Mouse (Mus musculus): ENCODE data around the gene Ank3.

The Ank3 gene

GRCm38 (mm10) chr10:69448174-69448573 is 49.6 kb downstream of the Ank3 start:
- no peak for TF ChIP-seq POU5F1 (IDR thresholded peaks at IDR 0.05; ENCODE audit: borderline replicate concordance, low read length)
- TF ChIP-seq CTCF (conservative IDR thresholded peaks at IDR 0.05; ENCODE audit: low read length): no peak
- TF ChIP-seq NANOG (IDR thresholded peaks at IDR 0.05; ENCODE audit: borderline replicate concordance, low read length): no peak
- Histone ChIP-seq H3K4me1 (replicated peaks; ENCODE audit: low read depth, low read length) (peaks cover 3% of the 10 kb centered on the region), H3K4me3 (replicated peaks; ENCODE audit: low read length) (0 out of 2 replicates have a peak overlapping the region, but pooled peaks have one; percentile 17), H3K36me3 (ENCODE audit: insufficient read depth, low read length) (no peaks in the 10 kb centered on the region), H3K9me3 (ENCODE audit: low read length) (no peaks in the 10 kb centered on the region), H3K27me3 (ENCODE audit: insufficient read depth, low read length) (no peaks in the 10 kb centered on the region; the same call in 1 of the 2 replicates)

- no peaks in the 10 kb centered on the region for H3K27me3 ChIP-seq (ENCODE audit: insufficient read depth, low read length)
- H3K4me1 ChIP-seq (replicated peaks; ENCODE audit: low read depth, low read length): peaks cover 10% of the 10 kb centered on the region
- H3K4me3 ChIP-seq (replicated peaks; ENCODE audit: low read length): no peak overlapping the region
- no peaks in the 10 kb centered on the region for H3K36me3 ChIP-seq (ENCODE audit: insufficient read depth, low read length)
- H3K9me3 ChIP-seq (ENCODE audit: low read length): no peaks in the 10 kb centered on the region
- TF ChIP-seq NANOG (IDR thresholded peaks at IDR 0.05; ENCODE audit: borderline replicate concordance, low read length): no peak
- no peak for TF ChIP-seq POU5F1 (IDR thresholded peaks at IDR 0.05; ENCODE audit: borderline replicate concordance, low read length)
- no peak for TF ChIP-seq CTCF (conservative IDR thresholded peaks at IDR 0.05; ENCODE audit: low read length)
Observed at GRCm38 (mm10) chr10:69451006-69451405, 52.4 kb downstream of the Ank3 start.

GRCm38 (mm10) chr10:69452180-69452977 is 53.8 kb downstream of the Ank3 start:
- Histone ChIP-seq H3K36me3 (ENCODE audit: insufficient read depth, low read length) (no peaks in the 10 kb centered on the region), H3K4me3 (replicated peaks; ENCODE audit: low read length) (no peak overlapping the region), H3K4me1 (replicated peaks; ENCODE audit: low read depth, low read length) (peaks cover 10% of the 10 kb centered on the region), H3K9me3 (ENCODE audit: low read length) (no peaks in the 10 kb centered on the region), H3K27me3 (ENCODE audit: insufficient read depth, low read length) (no peaks in the 10 kb centered on the region)
- TF ChIP-seq NANOG (IDR thresholded peaks at IDR 0.05; ENCODE audit: borderline replicate concordance, low read length) (no peak), POU5F1 (IDR thresholded peaks at IDR 0.05; ENCODE audit: borderline replicate concordance, low read length) (no peak), CTCF (conservative IDR thresholded peaks at IDR 0.05; ENCODE audit: low read length) (no peak; the same call in 1 of the 2 replicates)

- peaks cover 10% of the 10 kb centered on the region for H3K4me1 ChIP-seq (replicated peaks; ENCODE audit: low read depth, low read length)
- no peaks in the 10 kb centered on the region for H3K27me3 ChIP-seq (ENCODE audit: insufficient read depth, low read length)
- H3K4me3 ChIP-seq (replicated peaks; ENCODE audit: low read length): peak overlapping the region; percentile 54
- no peaks in the 10 kb centered on the region for H3K36me3 ChIP-seq (ENCODE audit: insufficient read depth, low read length)
- H3K9me3 ChIP-seq (ENCODE audit: low read length): no peaks in the 10 kb centered on the region
- TF ChIP-seq CTCF (conservative IDR thresholded peaks at IDR 0.05; ENCODE audit: low read length) (no peak), NANOG (IDR thresholded peaks at IDR 0.05; ENCODE audit: borderline replicate concordance, low read length) (no peak), POU5F1 (IDR thresholded peaks at IDR 0.05; ENCODE audit: borderline replicate concordance, low read length) (no peak)
Observed at GRCm38 (mm10) chr10:69453531-69453930, 55.0 kb downstream of the Ank3 start.

- H3K27me3 ChIP-seq (ENCODE audit: insufficient read depth, low read length): no peaks in the 10 kb centered on the region
- no peak for TF ChIP-seq NANOG (IDR thresholded peaks at IDR 0.05; ENCODE audit: borderline replicate concordance, low read length)
- H3K9me3 ChIP-seq (ENCODE audit: low read length): no peaks in the 10 kb centered on the region
- no peaks in the 10 kb centered on the region for H3K36me3 ChIP-seq (ENCODE audit: insufficient read depth, low read length)
- peaks cover 10% of the 10 kb centered on the region for H3K4me1 ChIP-seq (replicated peaks; ENCODE audit: low read depth, low read length)
- H3K4me3 ChIP-seq (replicated peaks; ENCODE audit: low read length): no peak overlapping the region
Observed at GRCm38 (mm10) chr10:69454480-69454879, 55.9 kb downstream of the Ank3 start.

GRCm38 (mm10) chr10:69464826-69465225 is 66.3 kb downstream of the Ank3 start:
- H3K9me3 ChIP-seq (ENCODE audit: low read length): no peaks in the 10 kb centered on the region
- TF ChIP-seq POU5F1 (IDR thresholded peaks at IDR 0.05; ENCODE audit: borderline replicate concordance, low read length): no peak
- no peak for TF ChIP-seq CTCF (conservative IDR thresholded peaks at IDR 0.05; ENCODE audit: low read length)
- no peak for TF ChIP-seq NANOG (IDR thresholded peaks at IDR 0.05; ENCODE audit: borderline replicate concordance, low read length)

GRCm38 (mm10) chr10:69465558-69466200 is 67.1 kb downstream of the Ank3 start:
- Histone ChIP-seq H3K4me1 (replicated peaks; ENCODE audit: low read depth, low read length) (peaks cover 5% of the 10 kb centered on the region), H3K9me3 (ENCODE audit: low read length) (no peaks in the 10 kb centered on the region), H3K4me3 (replicated peaks; ENCODE audit: low read length) (no peak overlapping the region), H3K36me3 (ENCODE audit: insufficient read depth, low read length) (no peaks in the 10 kb centered on the region), H3K27me3 (ENCODE audit: insufficient read depth, low read length) (no peaks in the 10 kb centered on the region)
- TF ChIP-seq CTCF (conservative IDR thresholded peaks at IDR 0.05; ENCODE audit: low read length) (no peak), NANOG (IDR thresholded peaks at IDR 0.05; ENCODE audit: borderline replicate concordance, low read length) (no peak), POU5F1 (IDR thresholded peaks at IDR 0.05; ENCODE audit: borderline replicate concordance, low read length) (no peak)

More at GRCm38 (mm10) chr10:69464826-69465225, 66.3 kb downstream of the Ank3 start:
- Histone ChIP-seq H3K27me3 (ENCODE audit: insufficient read depth, low read length) (no peaks in the 10 kb centered on the region), H3K36me3 (ENCODE audit: insufficient read depth, low read length) (no peaks in the 10 kb centered on the region), H3K4me3 (replicated peaks; ENCODE audit: low read length) (no peak overlapping the region), H3K4me1 (replicated peaks; ENCODE audit: low read depth, low read length) (peaks cover 5% of the 10 kb centered on the region)

GRCm38 (mm10) chr10:69466201-69466585 is 67.6 kb downstream of the Ank3 start:
- H3K36me3 ChIP-seq (ENCODE audit: insufficient read depth, low read length): no peaks in the 10 kb centered on the region
- H3K9me3 ChIP-seq (ENCODE audit: low read length): no peaks in the 10 kb centered on the region
- no peak for TF ChIP-seq NANOG (IDR thresholded peaks at IDR 0.05; ENCODE audit: borderline replicate concordance, low read length)
- TF ChIP-seq POU5F1 (IDR thresholded peaks at IDR 0.05; ENCODE audit: borderline replicate concordance, low read length): no peak
- TF ChIP-seq CTCF (conservative IDR thresholded peaks at IDR 0.05; ENCODE audit: low read length): no peak
- H3K4me3 ChIP-seq (replicated peaks; ENCODE audit: low read length): no peak overlapping the region
- H3K4me1 ChIP-seq (replicated peaks; ENCODE audit: low read depth, low read length): peaks cover 5% of the 10 kb centered on the region
- H3K27me3 ChIP-seq (ENCODE audit: insufficient read depth, low read length): no peaks in the 10 kb centered on the region

Measured in E14TG2a.4 (cell line).